7 mouse cellular contexts compared by ENCODE assay signal in the genomic region with DNA sequence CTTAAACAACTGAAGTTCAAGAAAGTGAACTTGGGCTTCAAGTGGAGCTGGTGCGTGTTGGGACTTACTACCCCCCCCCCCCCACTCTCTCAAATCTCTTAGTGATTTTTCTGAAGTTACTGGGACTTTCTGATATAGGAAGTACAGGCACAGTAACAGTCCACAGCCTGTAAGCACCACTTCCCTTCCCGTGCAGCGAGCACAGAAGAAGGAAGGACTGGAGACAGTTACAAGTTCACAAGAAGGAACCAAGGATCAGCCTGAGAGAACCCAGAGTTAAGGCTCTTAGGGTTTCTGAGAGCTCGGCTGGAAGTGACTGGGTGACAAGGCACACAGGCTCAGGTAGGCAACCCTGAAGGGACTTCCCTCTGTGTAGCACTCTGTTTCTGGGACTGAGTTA. TPM values are rescaled to one million over a fixed set of nuclear protein-coding genes. Genes with fewer than 3 reads are reported as not detected.
DNase-seq lines count a peak whose midpoint lies in the region; ATAC-seq and TF ChIP-seq lines count a peak whose summit lies in the region.
"Not testable (repeated sequence)": the region's sequence is repeated elsewhere in the genome, so short reads cannot be mapped to it uniquely, and the experiment has no call there.

A gene (plus strand): TSS at position 152 of the 400 bp plus-strand sequence.

- H3K4me1 ChIP-seq in embryonic facial prominence, embryonic 15.5 days; liver, embryonic 13.5 days (replicated peaks); small intestine, adult 2 months (ENCODE audit: control insufficient read depth, insufficient read depth, insufficient read length, low read length): not testable (repeated sequence)

- H3K9ac ChIP-seq in embryonic facial prominence, embryonic 15.5 days; liver, embryonic 13.5 days: not testable (repeated sequence)

- H3K9me3 ChIP-seq in embryonic facial prominence, embryonic 15.5 days (replicated peaks); liver, embryonic 13.5 days (replicated peaks): not testable (repeated sequence)

- WGBS in embryonic facial prominence, embryonic 15.5 days, result 81% methylated on average over 4 of the region's 4 CpGs
- WGBS in liver, embryonic 13.5 days (ENCODE audit: insufficient replicate concordance), result 28% methylated on average over 4 of the region's 4 CpGs
- WGBS in macrophage (ENCODE audit: missing documents), result 2% methylated on average over 4 of the region's 4 CpGs
- 71% methylated on average over 4 of the region's 4 CpGs for WGBS in small intestine, adult 2 months

- H3K4me3 ChIP-seq in embryonic facial prominence, embryonic 15.5 days (replicated peaks); liver, embryonic 13.5 days (replicated peaks); small intestine, adult 2 months (ENCODE audit: low read depth, low read length): not testable (repeated sequence)
- peak within 1 kb of the TSS; percentile 62 for H3K4me3 ChIP-seq in macrophage (ENCODE audit: inconsistent target)

- ATAC-seq in embryonic facial prominence, embryonic 15.5 days (ENCODE audit: insufficient number of reproducible peaks, low FRiP score, low TSS enrichment, low read depth); liver, embryonic 13.5 days (ENCODE audit: low read depth): not testable (repeated sequence)

- H3K27ac ChIP-seq in embryonic facial prominence, embryonic 15.5 days (replicated peaks), result not testable (repeated sequence)
- peak within 1 kb of the TSS; percentile 4; the same call in 1 of the 2 replicates for H3K27ac ChIP-seq in liver, embryonic 13.5 days
- peak within 1 kb of the TSS; percentile 96 for H3K27ac ChIP-seq in macrophage
- H3K27ac ChIP-seq in small intestine, adult 2 months (ENCODE audit: insufficient read depth, low read depth, low read length), result peak within 1 kb of the TSS; percentile 29; the same call in 1 of the 2 replicates

- H3K4me2 ChIP-seq in embryonic facial prominence, embryonic 15.5 days (replicated peaks); liver, embryonic 13.5 days: not testable (repeated sequence)

- not testable (repeated sequence) for H3K27me3 ChIP-seq in embryonic facial prominence, embryonic 15.5 days; liver, embryonic 13.5 days; small intestine, adult 2 months (ENCODE audit: control insufficient read depth, insufficient read depth, low read length)

- not testable (repeated sequence) for H3K36me3 ChIP-seq in embryonic facial prominence, embryonic 15.5 days; liver, embryonic 13.5 days; macrophage (ENCODE audit: inconsistent target); small intestine, adult 2 months (ENCODE audit: control insufficient read depth, insufficient read depth, low read length)

- TF ChIP-seq CTCF in small intestine, adult 2 months (IDR thresholded peaks at IDR 0.05; ENCODE audit: extremely low read depth, insufficient read length, insufficient replicate concordance, low read depth, low read length), result not testable (repeated sequence)

- not testable (repeated sequence) for TF ChIP-seq POLR2A in small intestine, adult 2 months (IDR thresholded peaks at IDR 0.05; ENCODE audit: low read depth, low read length)

- DNase-seq in CD4-positive helper T cell, adult 2 months (ENCODE audit: low read depth, low spot score), result peak; percentile 34
- not testable (repeated sequence) for DNase-seq in adrenal gland, adult 8-10 months; liver, embryonic 13.5 days
- peak; percentile 54 for DNase-seq in induced T-regulatory cell, adult 2 months (ENCODE audit: low read depth)

- H3K79me2 ChIP-seq in macrophage (ENCODE audit: inconsistent target), result peaks cover 49% of the 10 kb centered on the region

RNA-seq across cellular contexts. Expression of the gene that starts here (rescaled TPM):
- 10 to 100 TPM; 10.3 to 18.6 (median 17.5) TPM for total RNA-seq in adrenal gland, adult 8-10 months (2022)
- polyA plus RNA-seq in embryonic facial prominence, embryonic 15.5 days (2015; fragmentation: Nextera tagmentation; extraction: Ambion mirVana), result 10.0 and 12.5 TPM in 2 replicates
- polyA plus RNA-seq in liver, embryonic 13.5 days (2015; fragmentation: Nextera tagmentation; extraction: Ambion mirVana), result 5.2 and 5.7 TPM in 2 replicates
- total RNA-seq in macrophage (2018; cell fraction: chromatin; rRNA removed), result 100 to 1,000 TPM in 23 of 26 experiments, 10 to 100 TPM in 3; 89.1 to 739 (median 400) TPM
- total RNA-seq in macrophage (2018; cell fraction: cytosol; rRNA removed), result 1,000 to 10,000 TPM in 12 of 26 experiments, 100 to 1,000 TPM in 14; 423 to 1,309 (median 781) TPM
- 100 to 1,000 TPM; 190 to 948 (median 542) TPM for total RNA-seq in macrophage (2018; cell fraction: nucleus; rRNA removed)
- polyA plus RNA-seq in macrophage (2018), result 546 to 786 TPM (median 561 TPM) in 3 replicates
- 1.1 and 1.6 TPM in 2 replicates for polyA plus RNA-seq in small intestine, adult 2 months (2012; rRNA removed)

Comparison
In these comparisons a context has a peak if more than half of its experiments do, and no peak if none do; other contexts are left out.
1. RNA of the gene that starts here (polyA plus RNA-seq): 546 to 786 TPM in macrophage; 10.0 to 12.5 TPM in embryonic facial prominence, embryonic 15.5 days, 5.2 to 5.7 TPM in liver, embryonic 13.5 days and 1.1 to 1.6 TPM in small intestine, adult 2 months; every median in the first group is over 10 times any median in the second.